Mouse (Mus musculus) limb, embryonic 10.5 days (tissue): ENCODE measurements around the gene Sec14l2. TPM values are rescaled to one million over a fixed set of nuclear protein-coding genes. Genes with fewer than 3 reads are reported as not detected.
"Not testable (repeated sequence)": the region's sequence is repeated elsewhere in the genome, so short reads cannot be mapped to it uniquely, and the experiment has no call there.

ENCODE experiments used
- DNase-seq: peaks from one replicate; pipeline ENCODE4 v3.0.0-alpha.2; 2017; ENCODE audit warnings: low spot score
- H3K27ac ChIP-seq: fragments of 300-500 bp; sonication (generic); 2 replicates; pipeline ENCODE4 v1.5.1; 2016; ENCODE audit warnings: mild to moderate bottlenecking
- H3K27me3 ChIP-seq: fragments of 300-500 bp; sonication (generic); 2 replicates; pipeline ENCODE4 v1.6.1; 2016; ENCODE audit warnings: low read depth, mild to moderate bottlenecking; ENCODE audit not compliant: poor library complexity, severe bottlenecking
- H3K36me3 ChIP-seq: fragments of 300-500 bp; sonication (generic); 2 replicates; pipeline ENCODE4 v1.6.1; 2016; ENCODE audit warnings: mild to moderate bottlenecking, moderate library complexity
- H3K4me1 ChIP-seq: fragments of 300-500 bp; sonication (generic); 2 replicates; pipeline ENCODE4 v1.6.1; 2016
- H3K4me3 ChIP-seq: fragments of 300-500 bp; sonication (generic); 2 replicates; pipeline ENCODE4 v1.5.1; 2016; ENCODE audit warnings: mild to moderate bottlenecking, moderate library complexity
- H3K9me3 ChIP-seq: fragments of 300-500 bp; sonication (generic); replicated peaks from 2 replicates; pipeline ENCODE4 v1.6.1; 2016; ENCODE audit warnings: mild to moderate bottlenecking
- WGBS: fragments of 180-500 bp; shearing (Covaris S2); methylation state at CpG from one replicate; pipeline ENCODE4 v1.1.7; 2016; 5-methylcytosine and 5-hydroxymethylcytosine counted together
- polyA plus RNA-seq: library from polyadenylated mRNA; unstranded; fragments of >200 nt; fragmentation: Nextera tagmentation; extraction: Ambion mirVana; gene quantifications from 2 replicates; pipeline ENCODE4 v1.2.1, GENCODE M21; 2016

The Sec14l2 gene
- polyA plus RNA-seq, 1 experiment from 2014 or later = 2.7 TPM

DNA sequence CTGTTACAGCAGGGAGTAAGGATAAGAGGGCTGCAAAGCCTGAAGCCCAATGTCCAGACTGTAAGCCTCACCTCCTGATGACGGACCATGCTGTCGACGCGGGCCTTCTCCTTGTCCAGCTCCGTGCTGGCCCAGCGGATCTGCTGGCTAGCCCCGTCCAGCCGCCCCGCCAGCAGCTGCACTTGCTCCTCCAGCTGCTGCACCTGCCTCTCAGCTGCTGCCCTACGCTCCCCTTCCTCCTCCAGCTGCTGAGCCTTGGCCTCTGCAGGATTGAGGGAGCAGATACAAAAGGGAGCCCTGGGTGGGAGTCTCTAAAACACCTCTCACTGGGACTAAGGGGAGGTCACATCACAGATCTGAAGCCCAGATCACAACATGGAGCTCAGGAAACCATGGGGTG lies 23.9 kb upstream of the Sec14l2 start:
- peaks cover 49% of the 10 kb centered on the region for H3K36me3 ChIP-seq
- no peaks in the 10 kb centered on the region for H3K27me3 ChIP-seq
- WGBS = 92% methylated on average over 10 of the region's 10 CpGs
- H3K4me1 ChIP-seq = 0 out of 2 replicates have a peak, but pooled peaks cover 2% of the 10 kb centered on the region
- no peak overlapping the region for H3K27ac ChIP-seq
- no peak overlapping the region for H3K4me3 ChIP-seq
- DNase-seq = no peak
- no peaks in the 10 kb centered on the region for H3K9me3 ChIP-seq

DNA sequence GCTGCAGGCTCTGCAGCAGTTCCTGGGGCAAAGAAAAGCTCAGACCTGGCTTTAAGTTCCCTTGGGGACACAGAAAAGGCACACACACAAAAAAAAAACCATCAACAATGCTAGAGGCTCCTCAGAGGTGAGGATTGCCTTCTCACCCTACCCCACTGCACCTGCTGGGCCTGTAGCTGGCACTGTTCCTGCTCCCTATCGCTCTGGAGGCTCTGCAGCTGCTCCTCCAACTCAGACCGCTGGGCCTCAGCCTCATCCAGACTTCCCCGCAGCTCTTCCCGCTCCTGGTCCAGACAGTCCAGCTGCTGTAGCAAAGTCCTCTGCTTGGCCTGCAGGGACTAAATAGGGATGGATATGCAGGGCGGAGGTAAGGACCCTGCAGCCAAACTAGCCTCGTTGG lies 23.2 kb upstream of the Sec14l2 start:
- Histone ChIP-seq H3K4me3 (no peak overlapping the region), H3K27me3 (no peaks in the 10 kb centered on the region), H3K9me3 (no peaks in the 10 kb centered on the region), H3K4me1 (0 out of 2 replicates have a peak, but pooled peaks cover 2% of the 10 kb centered on the region), H3K36me3 (peaks cover 56% of the 10 kb centered on the region), H3K27ac (no peak overlapping the region)
- no peak for DNase-seq
- WGBS = 85% methylated on average over 6 of the region's 6 CpGs

DNA sequence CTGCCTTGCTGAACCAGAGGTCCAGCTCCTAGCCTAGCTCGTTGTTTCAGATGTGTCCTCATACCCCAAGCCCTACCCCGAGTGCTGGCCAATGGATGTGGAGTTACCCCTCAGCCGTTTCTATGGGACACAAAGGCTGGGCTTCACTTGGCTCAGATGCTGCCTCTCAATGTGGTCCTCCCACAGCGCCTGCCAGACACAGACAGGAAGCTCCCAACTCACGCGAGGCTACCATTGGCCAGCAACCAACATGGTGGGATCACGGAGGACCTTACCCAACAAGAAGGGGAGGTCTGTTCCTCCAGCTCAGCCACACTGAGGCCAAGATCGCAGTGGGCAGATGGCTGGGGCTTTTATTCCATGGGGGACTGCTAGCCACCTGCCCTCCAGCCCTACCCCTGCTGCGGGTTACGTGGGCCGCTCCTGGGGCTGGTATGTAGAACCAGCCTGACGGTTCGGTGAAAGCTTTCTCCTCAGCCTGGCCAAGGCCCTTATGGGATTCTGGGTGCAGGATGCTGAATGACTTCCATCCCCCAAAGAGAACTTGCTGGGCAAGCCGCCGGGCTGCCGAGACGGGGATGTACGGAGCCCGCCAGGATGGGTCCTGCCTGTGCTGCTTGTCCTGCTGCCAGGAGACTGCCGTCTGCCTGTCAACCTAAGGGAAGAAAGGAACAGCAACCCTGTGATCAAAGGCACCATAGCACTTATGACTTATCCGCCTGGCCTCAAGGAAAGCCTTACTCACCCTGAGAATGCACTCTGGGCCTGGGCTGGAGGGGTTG lies 20.3 kb upstream of the Sec14l2 start:
- Histone ChIP-seq H3K9me3 (no peaks in the 10 kb centered on the region), H3K36me3 (peaks cover 74% of the 10 kb centered on the region), H3K4me1 (0 out of 2 replicates have a peak, but pooled peaks cover 2% of the 10 kb centered on the region), H3K27me3 (no peaks in the 10 kb centered on the region), H3K4me3 (no peak overlapping the region), H3K27ac (no peak overlapping the region)
- 86% methylated on average over 21 of the region's 21 CpGs for WGBS
- DNase-seq = no peak

DNA sequence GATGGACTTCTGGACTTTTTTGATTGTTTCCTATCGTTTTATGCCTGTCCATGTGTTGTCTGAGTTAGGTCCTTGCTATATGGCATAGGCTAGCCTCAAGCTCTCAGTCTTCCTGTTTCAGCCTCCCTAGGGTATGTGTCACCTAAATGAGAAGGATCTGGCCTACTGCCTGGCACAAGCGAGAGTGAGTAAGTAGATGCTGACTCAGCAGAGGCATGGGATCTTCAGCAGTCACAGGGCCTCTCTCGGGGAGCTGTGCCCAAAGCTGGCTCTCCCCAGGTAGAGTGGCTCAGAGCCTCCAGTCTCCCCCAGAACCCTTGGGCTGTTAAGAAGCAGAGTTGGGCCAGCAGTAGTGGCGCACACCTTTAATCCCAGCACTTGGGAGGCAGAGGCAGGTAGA lies 19.1 kb upstream of the Sec14l2 start:
- H3K4me1 ChIP-seq = 0 out of 2 replicates have a peak, but pooled peaks cover 2% of the 10 kb centered on the region
- H3K4me3 ChIP-seq = no peak overlapping the region
- WGBS = 91% methylated on average over 4 of the region's 4 CpGs
- no peak overlapping the region for H3K27ac ChIP-seq
- no peaks in the 10 kb centered on the region for H3K9me3 ChIP-seq
- H3K27me3 ChIP-seq = no peaks in the 10 kb centered on the region
- DNase-seq = no peak
- H3K36me3 ChIP-seq = peaks cover 79% of the 10 kb centered on the region

DNA sequence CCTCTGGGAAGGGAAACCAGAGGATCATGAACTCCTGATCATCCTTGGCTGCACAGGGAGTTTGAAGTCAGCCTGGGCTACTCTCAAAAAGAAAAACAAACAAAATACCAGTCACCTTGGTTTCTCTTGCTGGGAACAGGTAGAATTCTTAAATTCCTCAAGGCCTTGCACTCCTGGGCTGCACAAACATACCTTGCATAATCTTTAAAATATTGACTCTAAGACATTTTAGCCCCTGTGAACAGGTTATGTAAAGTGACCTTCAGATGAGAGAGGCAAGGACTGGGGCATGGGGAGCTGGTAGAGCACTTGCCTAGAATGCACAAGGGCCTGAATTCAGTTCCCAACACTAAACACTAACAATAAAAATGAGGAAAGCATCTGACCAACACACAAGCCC lies 18.3 kb upstream of the Sec14l2 start:
- Histone ChIP-seq H3K4me1 (peaks cover 6% of the 10 kb centered on the region), H3K27me3 (no peaks in the 10 kb centered on the region), H3K36me3 (peaks cover 88% of the 10 kb centered on the region), H3K4me3 (no peak overlapping the region), H3K27ac (no peak overlapping the region), H3K9me3 (no peaks in the 10 kb centered on the region)
- no peak for DNase-seq

DNA sequence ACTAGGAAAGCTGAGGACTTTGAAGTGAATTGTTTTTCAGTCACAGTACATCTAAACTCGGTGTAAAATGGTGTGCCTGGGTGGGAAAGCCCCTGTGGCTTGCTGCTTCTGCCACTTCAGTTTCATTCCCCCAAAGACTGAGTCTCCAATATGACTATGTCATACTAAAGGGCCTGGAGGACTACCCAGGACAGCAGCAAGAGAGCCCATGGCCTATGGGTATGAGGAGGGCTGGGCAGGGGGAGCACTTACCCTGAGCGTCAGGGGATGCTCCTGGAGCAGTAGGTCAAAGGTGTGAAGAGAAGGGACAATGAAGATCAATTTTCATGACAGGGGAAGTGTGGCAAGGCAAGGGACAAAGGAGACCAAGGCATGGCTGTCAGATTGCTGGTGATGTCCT lies 15.7 kb upstream of the Sec14l2 start:
- Histone ChIP-seq H3K27me3 (no peaks in the 10 kb centered on the region), H3K36me3 (peaks cover 75% of the 10 kb centered on the region), H3K27ac (no peak overlapping the region), H3K9me3 (no peaks in the 10 kb centered on the region), H3K4me3 (no peak overlapping the region), H3K4me1 (peaks cover 18% of the 10 kb centered on the region)
- DNase-seq = no peak
- 61% methylated on average over 2 of the region's 2 CpGs for WGBS

DNA sequence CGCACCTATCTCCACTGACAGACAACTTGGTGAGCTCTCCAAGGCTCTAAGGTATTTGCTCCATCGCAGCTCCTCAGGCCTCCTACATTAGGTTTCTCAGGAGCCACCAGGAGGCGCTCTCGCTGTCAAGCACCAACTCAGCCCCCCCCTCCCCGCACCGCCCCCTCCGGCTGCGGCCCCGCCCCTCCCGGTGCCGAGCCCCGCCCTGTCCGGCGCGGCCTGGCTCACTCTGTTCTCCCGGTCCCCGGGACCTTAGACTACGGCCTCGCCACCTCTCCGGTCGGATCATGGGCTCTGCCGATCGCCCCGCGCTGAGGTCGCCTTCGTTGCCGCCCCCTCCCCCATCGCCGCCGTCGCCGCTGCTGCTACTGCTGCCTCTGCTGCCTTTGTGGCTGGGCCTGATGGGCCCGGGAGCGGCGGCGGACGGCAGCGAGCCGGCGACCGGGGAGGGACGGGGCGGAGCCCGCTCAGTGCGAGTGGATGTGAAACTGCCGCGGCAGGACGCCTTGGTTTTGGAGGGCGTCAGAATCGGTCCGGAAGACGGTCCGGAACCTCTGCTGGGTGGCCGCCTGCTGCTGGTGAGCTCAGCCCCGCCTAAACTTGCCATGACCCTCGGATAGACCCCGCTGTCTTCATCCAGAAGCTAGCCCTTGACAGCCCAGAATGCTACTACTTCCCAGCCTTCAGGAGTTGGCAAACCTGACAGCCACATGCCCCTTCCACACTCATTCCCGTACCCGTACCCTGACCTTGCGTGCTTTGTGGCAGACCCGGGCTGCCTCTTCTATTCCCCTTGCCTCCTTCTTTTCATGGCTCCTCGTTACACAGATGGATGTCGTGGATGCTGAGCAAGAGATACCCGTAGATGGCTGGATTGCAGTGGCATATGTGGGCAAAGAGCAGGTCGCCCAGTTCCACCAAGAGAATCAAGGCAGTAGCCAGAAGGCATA lies 12.0 kb upstream of the Sec14l2 start, which contains the start of gene Rnf215:
Rnf215 (plus strand) TSS at position 217 of the 950 bp plus-strand sequence.
- peak within 1 kb of the TSS; percentile 77 for H3K4me3 ChIP-seq
- H3K9me3 ChIP-seq = no peaks in the 10 kb centered on the region
- WGBS = 4% methylated on average over 66 of the region's 66 CpGs
- H3K27me3 ChIP-seq = no peaks in the 10 kb centered on the region
- peaks cover 38% of the 10 kb centered on the region for H3K36me3 ChIP-seq
- peak within 1 kb of the TSS; percentile 93 for H3K27ac ChIP-seq
- peaks cover 18% of the 10 kb centered on the region for H3K4me1 ChIP-seq
- DNase-seq = peak; percentile 96

DNA sequence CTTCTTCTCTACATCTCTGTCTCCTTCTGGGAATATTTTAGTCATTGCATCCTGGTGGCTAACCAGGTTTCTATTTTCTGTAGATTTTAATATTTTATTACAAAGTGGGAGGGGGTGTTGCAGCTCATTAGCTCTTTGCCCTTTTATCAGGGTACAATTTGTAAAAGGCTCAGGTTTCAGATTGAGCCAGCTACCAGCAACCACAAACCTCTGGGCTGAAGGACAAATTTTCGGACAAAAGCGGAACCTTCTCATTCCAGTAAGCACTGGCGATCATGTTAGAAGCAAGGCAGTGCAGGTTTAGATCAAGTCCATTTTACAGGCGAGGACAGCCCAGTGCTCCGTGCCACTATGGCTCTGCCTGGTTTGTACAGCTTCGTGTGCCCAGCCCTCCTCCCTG lies 11.2 kb upstream of the Sec14l2 start:
- Histone ChIP-seq H3K9me3 (no peaks in the 10 kb centered on the region), H3K27ac (peak overlapping the region; percentile 93; the same call in 1 of the 2 replicates)
- WGBS = 63% methylated on average over 6 of the region's 6 CpGs

DNA sequence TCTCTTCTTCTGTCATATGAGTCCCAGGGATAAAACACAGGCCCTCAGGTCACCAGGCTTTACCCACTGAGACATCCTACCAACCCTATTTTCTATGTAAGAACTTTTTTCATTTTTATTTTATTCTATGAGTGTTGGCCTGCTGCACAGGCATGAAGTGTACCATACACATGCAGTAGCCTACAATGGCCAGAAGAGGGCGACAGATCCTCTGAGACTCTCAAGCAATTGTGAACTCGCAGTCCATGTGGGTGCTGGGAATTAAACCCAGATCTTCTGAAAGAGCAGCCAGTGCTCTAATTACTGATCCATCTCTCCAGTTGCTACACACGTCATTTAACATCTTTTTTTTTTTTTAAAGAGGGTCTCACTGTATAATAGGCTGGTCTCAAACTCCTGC lies 10.2 kb upstream of the Sec14l2 start:
- Histone ChIP-seq H3K27me3 (no peaks in the 10 kb centered on the region), H3K27ac (no peak overlapping the region), H3K36me3 (peaks cover 20% of the 10 kb centered on the region), H3K4me3 (no peak overlapping the region), H3K4me1 (peaks cover 18% of the 10 kb centered on the region), H3K9me3 (no peaks in the 10 kb centered on the region)
- 46% methylated on average over 3 of the region's 3 CpGs for WGBS
- no peak for DNase-seq

More for the DNA sequence above, 11.2 kb upstream of the Sec14l2 start:
- H3K27me3 ChIP-seq = no peaks in the 10 kb centered on the region
- H3K4me1 ChIP-seq = peaks cover 18% of the 10 kb centered on the region
- peak overlapping the region; percentile 77 for H3K4me3 ChIP-seq
- no peak for DNase-seq
- peaks cover 30% of the 10 kb centered on the region for H3K36me3 ChIP-seq

DNA sequence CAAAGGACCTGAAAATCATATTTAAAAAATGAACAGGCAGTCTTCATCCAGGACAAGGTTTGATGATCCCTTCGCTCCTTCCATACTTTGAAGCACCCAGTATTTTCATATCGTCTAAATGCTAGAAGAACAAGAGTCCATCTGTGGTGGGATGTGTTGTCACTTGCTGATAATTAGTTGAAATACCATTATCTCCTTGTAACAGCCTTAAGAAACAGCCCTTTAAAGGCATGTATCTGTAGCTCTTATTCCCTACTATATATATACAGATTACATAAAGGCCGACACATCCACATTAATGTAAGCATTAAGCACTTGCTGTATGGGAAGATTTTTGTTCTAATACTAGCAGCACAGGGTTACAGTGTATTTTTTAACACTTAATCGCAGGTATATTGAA lies 5.2 kb upstream of the Sec14l2 start:
- not testable (repeated sequence) for H3K9me3 ChIP-seq, H3K36me3 ChIP-seq, DNase-seq, H3K4me1 ChIP-seq, H3K4me3 ChIP-seq, H3K27me3 ChIP-seq, H3K27ac ChIP-seq
- WGBS = 94% methylated on average over 4 of the region's 4 CpGs

DNA sequence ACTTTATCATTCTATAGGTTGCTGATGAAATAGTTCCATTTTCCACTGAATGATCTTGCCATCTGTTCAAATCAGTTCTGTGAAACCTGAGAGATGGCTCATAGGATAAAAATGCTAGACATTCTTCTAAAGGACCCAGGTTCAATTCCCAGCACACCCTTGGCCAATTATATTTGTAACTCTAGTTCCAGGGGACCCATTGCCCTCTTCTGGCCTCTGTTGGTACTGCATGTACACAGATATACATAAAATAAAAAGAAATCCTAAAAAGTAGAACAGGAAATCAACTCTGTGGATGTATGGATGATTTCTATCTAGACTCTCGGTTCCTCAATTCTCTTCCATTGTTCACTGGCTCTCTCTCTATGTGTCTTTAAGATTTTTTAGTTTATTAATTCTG lies 3.8 kb upstream of the Sec14l2 start:
- H3K27me3 ChIP-seq = no peaks in the 10 kb centered on the region
- no peak overlapping the region for H3K4me3 ChIP-seq
- WGBS = 82% methylated on average over 1 of the region's 1 CpGs
- H3K9me3 ChIP-seq = no peaks in the 10 kb centered on the region
- H3K4me1 ChIP-seq = no peaks in the 10 kb centered on the region
- DNase-seq = no peak
- no peak overlapping the region for H3K27ac ChIP-seq
- H3K36me3 ChIP-seq = no peaks in the 10 kb centered on the region

DNA sequence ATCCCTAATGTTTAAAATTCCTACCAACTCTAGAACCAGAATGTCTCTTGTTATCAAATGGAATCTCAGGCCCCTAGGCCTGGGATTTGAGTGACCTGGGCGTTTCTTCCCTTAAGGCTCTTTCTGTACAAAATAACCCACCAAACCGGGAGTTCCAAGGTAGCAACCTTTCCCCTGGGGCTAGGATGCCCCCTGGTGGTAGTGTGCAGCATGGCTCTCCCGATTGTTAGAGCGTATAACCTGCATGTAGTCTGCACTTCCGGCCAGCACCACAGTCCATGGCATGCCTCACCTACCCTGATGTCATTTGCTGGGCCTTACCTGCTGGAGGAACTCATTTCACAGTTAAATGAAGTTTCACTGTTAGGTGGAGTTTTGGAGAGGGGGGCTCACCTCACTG lies 707 bp upstream of the Sec14l2 start:
- no peak overlapping the region for H3K27ac ChIP-seq
- no peak overlapping the region for H3K4me3 ChIP-seq
- H3K9me3 ChIP-seq = no peaks in the 10 kb centered on the region
- WGBS = 56% methylated on average over 5 of the region's 5 CpGs
- peaks cover 20% of the 10 kb centered on the region for H3K27me3 ChIP-seq
- H3K4me1 ChIP-seq = 0 out of 2 replicates have a peak, but pooled peaks cover 1% of the 10 kb centered on the region
- no peaks in the 10 kb centered on the region for H3K36me3 ChIP-seq
- peak; percentile 45 for DNase-seq

DNA sequence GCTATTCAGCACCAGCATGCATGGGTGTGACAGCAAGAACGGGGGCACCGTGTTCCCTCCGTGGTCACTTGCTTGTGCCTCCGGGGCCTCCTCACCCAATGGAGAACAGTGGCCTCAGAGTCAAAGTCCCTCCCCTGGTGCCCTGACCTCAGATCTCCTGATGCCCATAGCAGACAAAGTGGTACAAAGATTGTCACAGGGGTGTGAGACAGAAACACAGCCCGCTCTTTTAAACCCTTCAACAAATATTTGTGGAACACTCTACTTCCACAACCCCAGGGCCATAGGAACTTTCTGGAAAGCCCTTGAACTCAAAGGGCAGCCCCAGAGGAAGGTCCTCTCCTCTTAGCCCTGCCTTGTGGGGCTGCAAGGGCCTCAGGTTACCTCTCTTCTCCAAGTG lies 989 bp downstream of the Sec14l2 start:
- Histone ChIP-seq H3K9me3 (no peaks in the 10 kb centered on the region), H3K4me1 (peaks cover 14% of the 10 kb centered on the region), H3K27me3 (peaks cover 37% of the 10 kb centered on the region), H3K27ac (no peak overlapping the region), H3K36me3 (no peaks in the 10 kb centered on the region), H3K4me3 (no peak overlapping the region)
- DNase-seq = no peak
- 84% methylated on average over 5 of the region's 5 CpGs for WGBS
